Mouse (Mus musculus) thymus, postnatal 25 days (tissue): ENCODE results near the gene Mllt11.

Source experiments
- DNase-seq: peaks from one replicate; pipeline ENCODE4 v3.0.0; 2022

Gene Mllt11

DNA sequence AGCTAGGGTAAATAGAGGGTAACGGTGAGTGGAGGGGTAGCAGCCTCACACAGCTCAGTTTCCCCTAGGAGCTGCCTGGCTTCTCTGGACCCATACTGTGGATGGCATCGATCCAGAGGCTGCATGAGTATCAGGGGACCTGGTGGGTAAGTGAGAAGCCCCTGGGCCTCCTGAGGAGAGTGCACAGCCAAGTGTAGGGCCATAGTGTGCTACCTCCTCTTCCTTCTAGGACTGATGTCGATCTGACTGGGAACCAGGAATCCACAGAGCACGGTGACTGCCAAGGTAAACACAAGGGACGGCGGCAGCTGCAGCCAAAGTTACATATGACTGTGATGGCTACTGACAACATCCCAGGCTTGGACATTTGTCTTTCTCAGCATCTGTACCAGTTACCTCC is 60.9 kb downstream of the Mllt11 start:
- DNase-seq = no peak

DNA sequence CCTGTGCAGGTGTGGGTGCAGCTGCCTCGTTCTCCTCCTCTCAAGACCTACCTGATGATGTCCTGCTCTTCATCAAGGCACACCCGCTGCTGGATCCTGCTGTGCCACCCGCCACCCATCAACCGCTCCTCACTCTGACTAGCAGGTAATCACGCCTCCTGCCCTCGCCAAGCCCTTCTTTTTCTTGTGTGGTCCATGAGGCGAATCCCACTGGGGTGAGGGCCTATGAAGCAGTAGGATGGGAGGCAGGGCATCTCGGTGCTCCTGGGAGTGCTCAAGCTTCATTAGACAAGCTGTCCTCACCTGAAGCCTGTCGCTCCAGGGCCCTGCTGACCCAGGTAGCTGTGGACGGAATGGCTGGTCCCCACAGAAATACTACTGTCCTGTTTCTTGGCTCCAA is 62.0 kb downstream of the Mllt11 start:
- no peak for DNase-seq
